Mouse (Mus musculus) embryonic fibroblast, embryonic 13.5 days (primary cell): ENCODE measurements around the gene Col8a1.

Source experiments
- CTCF ChIP-seq: IDR thresholded peaks from 2 replicates; pipeline ENCODE4 v1.5.1; 2011; ENCODE audit warnings: mild to moderate bottlenecking, control low read depth, low read length, moderate library complexity, borderline replicate concordance; ENCODE audit not compliant: insufficient read depth
- POLR2A ChIP-seq: IDR thresholded peaks from 2 replicates; pipeline ENCODE4 v1.6.1; 2011; ENCODE audit warnings: low read depth, mild to moderate bottlenecking, control low read depth, low read length, moderate library complexity

- TF ChIP-seq CTCF (no peak), POLR2A (no peak)
Measured at GRCm38 (mm10) chr16:57580041-57580440, 174.5 kb downstream of the Col8a1 start.
